12 mouse cellular contexts compared by ENCODE assay signal in the genomic region with DNA sequence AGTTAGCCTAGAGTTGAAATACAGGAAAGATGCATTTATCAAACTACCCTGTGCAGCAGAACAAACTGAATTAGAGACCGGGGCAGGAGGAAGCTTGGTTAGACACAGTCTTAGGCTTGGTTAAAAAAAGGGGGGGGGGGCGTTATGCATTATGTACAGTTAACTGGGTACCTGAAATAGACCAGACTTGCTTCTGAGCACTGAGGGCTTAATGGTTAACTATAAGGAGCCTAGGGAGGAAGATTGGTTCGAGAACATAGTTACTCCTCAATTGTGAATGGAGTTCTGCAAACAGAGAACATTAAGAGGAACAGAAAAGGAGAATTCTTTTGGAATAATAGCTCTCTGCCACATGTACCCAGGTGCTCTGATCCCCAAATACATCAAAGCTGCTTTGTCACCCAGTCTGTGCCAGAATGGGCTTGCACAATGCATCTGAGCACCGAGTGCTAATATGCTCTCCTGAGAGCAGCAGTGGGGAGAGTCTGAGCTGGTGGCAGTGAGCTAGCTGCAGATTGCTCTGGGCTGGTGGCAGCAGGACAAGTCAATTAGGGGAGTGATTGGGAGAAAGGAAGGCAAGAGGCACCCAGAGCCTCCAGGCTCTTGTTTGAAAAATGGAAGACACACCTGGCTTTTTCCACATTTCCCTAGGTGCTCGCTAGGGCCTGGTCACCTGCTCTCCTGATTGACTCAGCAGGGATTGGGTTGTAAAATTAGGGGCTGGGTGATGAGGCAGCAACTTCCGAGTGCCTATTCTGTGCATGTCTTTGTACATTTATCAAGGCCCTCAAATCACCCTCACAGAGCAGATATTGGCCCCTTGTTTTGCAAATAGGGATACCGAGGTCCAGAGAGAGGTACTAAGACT.
DNase-seq lines count a peak whose midpoint lies in the region; ATAC-seq and TF ChIP-seq lines count a peak whose summit lies in the region.
"Had no signal": no experiment of that assay in that cellular context is flagged by ENCODE, and none has a peak within 500 bp of the region (broad histone marks: within the 10 kb centered on the region; RNA-seq: fewer than 3 reads in every experiment).

No protein-coding gene starts in this region.

- H3K9ac ChIP-seq in forebrain, embryonic 12.5 days: no peak overlapping the region
- no peak overlapping the region for H3K9ac ChIP-seq in forebrain, postnatal 0 days
- H3K9ac ChIP-seq in lung, embryonic 14.5 days: no peak overlapping the region
- no peak overlapping the region for H3K9ac ChIP-seq in hindbrain, embryonic 14.5 days
- H3K9ac ChIP-seq: liver, embryonic 12.5 days had no signal

- 0 out of 2 replicates have a peak, but pooled peaks have one; percentile 39 for ATAC-seq in forebrain, embryonic 12.5 days (ENCODE audit: low FRiP score)
- no peak for ATAC-seq in forebrain, postnatal 0 days
- peak; percentile 64; the same call in 1 of the 2 replicates for ATAC-seq in lung, embryonic 14.5 days (ENCODE audit: insufficient read depth)
- peak; percentile 44; the same call in 1 of the 2 replicates for ATAC-seq in hindbrain, embryonic 14.5 days (ENCODE audit: low FRiP score)
- ATAC-seq: liver, embryonic 12.5 days had no signal

- no peak overlapping the region; the same call in 1 of the 2 replicates for H3K27ac ChIP-seq in forebrain, embryonic 12.5 days
- H3K27ac ChIP-seq in forebrain, postnatal 0 days (ENCODE audit: low read depth, low read length): no peak overlapping the region
- H3K27ac ChIP-seq in lung, embryonic 14.5 days (ENCODE audit: low read depth): no peak overlapping the region
- peak overlapping the region; percentile 2; the same call in 1 of the 2 replicates for H3K27ac ChIP-seq in bone marrow, adult 2 months (ENCODE audit: control insufficient read depth, insufficient read depth, low read depth, low read length, poor library complexity)
- no peak overlapping the region for H3K27ac ChIP-seq in hindbrain, embryonic 14.5 days
- H3K27ac ChIP-seq: heart, adult 2 months; liver, embryonic 12.5 days had no signal

- no peak for DNase-seq in forebrain, postnatal 0 days
- peak; percentile 29 for DNase-seq in lung, embryonic 14.5 days
- no peak for DNase-seq in lung, adult 2 months
- DNase-seq in hindbrain, embryonic 14.5 days (ENCODE audit: low spot score): no peak
- no peak for DNase-seq in Muller cell, postnatal 12 days (ENCODE audit: inconsistent ontology term)
- DNase-seq: heart, adult 2 months; heart, postnatal 14 days; kidney, adult 2 months; thymus, postnatal 25 days had no signal

- no peak overlapping the region for H3K4me2 ChIP-seq in forebrain, embryonic 12.5 days
- H3K4me2 ChIP-seq in forebrain, postnatal 0 days (ENCODE audit: low read depth): no peak overlapping the region
- H3K4me2 ChIP-seq in lung, embryonic 14.5 days: no peak overlapping the region
- H3K4me2 ChIP-seq in hindbrain, embryonic 14.5 days (replicated peaks): no peak overlapping the region
- H3K4me2 ChIP-seq: liver, embryonic 12.5 days had no signal

- no peaks in the 10 kb centered on the region for H3K9me3 ChIP-seq in forebrain, embryonic 12.5 days
- H3K9me3 ChIP-seq in forebrain, postnatal 0 days (ENCODE audit: low read length): no peaks in the 10 kb centered on the region
- H3K9me3 ChIP-seq in lung, embryonic 14.5 days (ENCODE audit: low read depth, low read length): no peaks in the 10 kb centered on the region
- no peaks in the 10 kb centered on the region for H3K9me3 ChIP-seq in hindbrain, embryonic 14.5 days (ENCODE audit: control insufficient read depth, low read length)
- H3K9me3 ChIP-seq: liver, embryonic 12.5 days had no signal

- no peak overlapping the region for H3K4me3 ChIP-seq in forebrain, embryonic 12.5 days (replicated peaks)
- H3K4me3 ChIP-seq in forebrain, postnatal 0 days (ENCODE audit: low read depth, low read length): no peak overlapping the region
- H3K4me3 ChIP-seq in lung, embryonic 14.5 days (ENCODE audit: low read depth, low read length): no peak overlapping the region
- no peak overlapping the region for H3K4me3 ChIP-seq in lung, adult 2 months (replicated peaks; ENCODE audit: extremely low read depth, low read depth, low read length)
- H3K4me3 ChIP-seq in bone marrow, adult 2 months (replicated peaks; ENCODE audit: control insufficient read depth, low read depth, low read length): no peak overlapping the region
- H3K4me3 ChIP-seq in hindbrain, embryonic 14.5 days (replicated peaks; ENCODE audit: low read length): no peak overlapping the region
- H3K4me3 ChIP-seq: heart, adult 2 months; liver, embryonic 12.5 days had no signal

- WGBS in forebrain, embryonic 12.5 days: 52% methylated on average over 7 of the region's 7 CpGs
- 46% methylated on average over 7 of the region's 7 CpGs for WGBS in forebrain, postnatal 0 days
- 58% methylated on average over 7 of the region's 7 CpGs for WGBS in lung, embryonic 14.5 days
- WGBS in lung, adult 2 months: 54% methylated on average over 7 of the region's 7 CpGs
- 55% methylated on average over 7 of the region's 7 CpGs for WGBS in bone marrow, adult 2 months
- WGBS in hindbrain, embryonic 14.5 days: 44% methylated on average over 7 of the region's 7 CpGs

- no peak for TF ChIP-seq CTCF in forebrain, postnatal 0 days (IDR thresholded peaks at IDR 0.05; ENCODE audit: low read depth)
- no peak for TF ChIP-seq CTCF in lung, embryonic 14.5 days (IDR thresholded peaks at IDR 0.05; ENCODE audit: low read depth)
- no peak for TF ChIP-seq CTCF in lung, adult 2 months (IDR thresholded peaks at IDR 0.05; ENCODE audit: insufficient read depth, low read length)
- no peak for TF ChIP-seq CTCF in bone marrow, adult 2 months (IDR thresholded peaks at IDR 0.05; ENCODE audit: control insufficient read depth, insufficient read depth, low read length)

- TF ChIP-seq POLR2A in lung, adult 2 months (IDR thresholded peaks at IDR 0.05; ENCODE audit: borderline replicate concordance, extremely low read depth, low read depth, low read length): no peak
- no peak for TF ChIP-seq POLR2A in bone marrow, adult 2 months (IDR thresholded peaks at IDR 0.05; ENCODE audit: borderline replicate concordance, control insufficient read depth, low read depth, low read length)

- H3K36me3 ChIP-seq in forebrain, embryonic 12.5 days (replicated peaks): no peaks in the 10 kb centered on the region
- H3K36me3 ChIP-seq in forebrain, postnatal 0 days (ENCODE audit: insufficient read depth): no peaks in the 10 kb centered on the region
- H3K36me3 ChIP-seq in lung, embryonic 14.5 days (ENCODE audit: insufficient read depth): no peaks in the 10 kb centered on the region
- no peaks in the 10 kb centered on the region for H3K36me3 ChIP-seq in hindbrain, embryonic 14.5 days (replicated peaks; ENCODE audit: control insufficient read depth, insufficient read depth)
- H3K36me3 ChIP-seq: liver, embryonic 12.5 days had no signal

- no peaks in the 10 kb centered on the region for H3K27me3 ChIP-seq in forebrain, embryonic 12.5 days
- H3K27me3 ChIP-seq in forebrain, postnatal 0 days (ENCODE audit: insufficient read depth, low read length): no peaks in the 10 kb centered on the region
- H3K27me3 ChIP-seq in lung, embryonic 14.5 days (ENCODE audit: insufficient read depth, low read length): no peaks in the 10 kb centered on the region
- H3K27me3 ChIP-seq in hindbrain, embryonic 14.5 days (ENCODE audit: control insufficient read depth, insufficient read depth, low read length): no peaks in the 10 kb centered on the region
- H3K27me3 ChIP-seq: liver, embryonic 12.5 days had no signal

- no peaks in the 10 kb centered on the region for H3K4me1 ChIP-seq in forebrain, embryonic 12.5 days
- no peaks in the 10 kb centered on the region for H3K4me1 ChIP-seq in forebrain, postnatal 0 days (ENCODE audit: insufficient read depth)
- no peaks in the 10 kb centered on the region for H3K4me1 ChIP-seq in lung, embryonic 14.5 days (ENCODE audit: insufficient read depth)
- H3K4me1 ChIP-seq in lung, adult 2 months (ENCODE audit: control insufficient read depth, insufficient read depth, low read length): no peaks in the 10 kb centered on the region
- H3K4me1 ChIP-seq in bone marrow, adult 2 months (ENCODE audit: control insufficient read depth, insufficient read depth, low read length): peaks cover 11% of the 10 kb centered on the region
- H3K4me1 ChIP-seq in hindbrain, embryonic 14.5 days (replicated peaks; ENCODE audit: control insufficient read depth, insufficient read depth, low read length): 0 out of 2 replicates have a peak, but pooled peaks cover 6% of the 10 kb centered on the region
